Mouse (Mus musculus) intestine, embryonic 16.5 days (tissue): ENCODE results near the gene Trpm7. TPM values are rescaled to one million over a fixed set of nuclear protein-coding genes. Genes with fewer than 3 reads are reported as not detected.

Experiments
- ATAC-seq: fragments of 200-750 bp; cut with Nextera tagmentation; 2 replicates; pipeline ENCODE4 v1.8.0; 2017; ENCODE audit warnings: moderate TSS enrichment, moderate library complexity
- H3K27ac ChIP-seq: fragments of 300-500 bp; sonication (generic); 2 replicates; pipeline ENCODE4 v1.5.1; 2014; ENCODE audit warnings: mild to moderate bottlenecking, low read length
- H3K27me3 ChIP-seq: fragments of 300-500 bp; sonication (generic); replicated peaks from 2 replicates; pipeline ENCODE4 v1.6.1; 2014; ENCODE audit warnings: low read length, control low read depth, mixed read lengths; ENCODE audit not compliant: control insufficient read depth, insufficient read depth
- H3K36me3 ChIP-seq: fragments of 300-500 bp; sonication (generic); 2 replicates; pipeline ENCODE4 v1.6.1; 2014; ENCODE audit warnings: low read length, control low read depth; ENCODE audit not compliant: control insufficient read depth, insufficient read depth
- H3K4me1 ChIP-seq: fragments of 300-500 bp; sonication (generic); 2 replicates; pipeline ENCODE4 v1.6.1; 2014; ENCODE audit warnings: low read length, control low read depth, mixed read lengths; ENCODE audit not compliant: control insufficient read depth, insufficient read depth
- H3K4me2 ChIP-seq: fragments of 300-500 bp; sonication (generic); 2 replicates; pipeline ENCODE4 v1.6.1; 2014; ENCODE audit warnings: low read depth, low read length, control low read depth
- H3K4me3 ChIP-seq: fragments of 300-500 bp; sonication (generic); 2 replicates; pipeline ENCODE4 v1.5.1; 2014; ENCODE audit warnings: mild to moderate bottlenecking, low read length
- H3K9ac ChIP-seq: fragments of 300-500 bp; sonication (generic); 2 replicates; pipeline ENCODE4 v1.6.1; 2014; ENCODE audit warnings: low read depth, low read length
- H3K9me3 ChIP-seq: fragments of 300-500 bp; sonication (generic); 2 replicates; pipeline ENCODE4 v1.6.1; 2016; ENCODE audit warnings: low read length, control low read depth; ENCODE audit not compliant: control insufficient read depth
- WGBS: fragments of 180-500 bp; shearing (Covaris S2); extraction: QIAGEN DNeasy Blood & Tissue Kit; methylation state at CpG from one replicate; pipeline ENCODE4 v1.1.7; 2014; 5-methylcytosine and 5-hydroxymethylcytosine counted together
- microRNA-seq: library from miRNA; unstranded; fragments of <30 nt; microRNA quantifications from one replicate; pipeline ENCODE4, GENCODE M21; 2016
- polyA plus RNA-seq: library from polyadenylated mRNA; unstranded; fragments of >200 nt; fragmentation: Nextera tagmentation; extraction: Ambion mirVana; gene quantifications from 2 replicates; pipeline ENCODE4 v1.2.1, GENCODE M21; 2015

Trpm7 gene
- polyA plus RNA-seq, 1 experiment from 2014 or later, result 37.8 TPM

DNA sequence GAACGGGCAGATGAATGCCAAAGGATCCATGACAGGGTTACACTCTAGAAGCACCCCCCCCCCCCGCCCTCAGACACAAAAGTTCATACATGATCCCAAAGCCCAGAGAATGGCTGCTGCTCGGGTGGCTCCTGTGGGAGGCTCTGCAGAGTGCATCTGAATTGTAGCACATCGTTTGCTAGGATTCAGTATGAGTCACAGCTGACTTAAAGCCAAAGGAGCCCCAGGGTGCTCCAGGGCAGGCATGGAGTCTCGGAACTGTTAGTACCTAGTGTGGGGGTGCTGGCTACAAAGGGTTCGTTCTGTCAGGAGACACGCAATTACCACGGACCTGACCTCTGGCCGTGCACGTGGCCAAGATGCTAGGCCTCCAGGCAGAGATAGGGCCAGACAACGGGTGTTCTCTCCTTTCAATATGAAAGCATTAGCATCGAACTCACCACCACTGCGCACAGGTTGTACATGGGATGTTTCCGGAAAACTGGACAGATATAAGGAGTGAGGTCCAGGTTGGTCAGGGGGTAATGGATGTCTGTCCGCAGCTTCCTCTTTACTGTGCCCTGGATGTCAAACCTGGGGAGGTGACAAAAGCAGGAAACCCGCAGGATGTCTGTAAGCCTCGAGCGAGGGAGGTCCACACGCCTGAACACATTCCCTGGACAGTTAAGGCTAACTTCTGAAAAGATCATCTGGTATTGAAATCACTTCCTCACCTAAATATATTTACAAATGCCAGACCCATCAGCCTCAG is 106.4 kb downstream of the Trpm7 start:
- no peak for ATAC-seq
- no peaks in the 10 kb centered on the region for H3K36me3 ChIP-seq
- H3K27me3 ChIP-seq, result no peaks in the 10 kb centered on the region
- no peak overlapping the region for H3K4me2 ChIP-seq
- no peak overlapping the region for H3K4me3 ChIP-seq
- H3K27ac ChIP-seq, result no peak overlapping the region
- 71% methylated on average over 19 of the region's 19 CpGs for WGBS
- no peaks in the 10 kb centered on the region for H3K9me3 ChIP-seq
- no peak overlapping the region for H3K9ac ChIP-seq
- H3K4me1 ChIP-seq, result no peaks in the 10 kb centered on the region

DNA sequence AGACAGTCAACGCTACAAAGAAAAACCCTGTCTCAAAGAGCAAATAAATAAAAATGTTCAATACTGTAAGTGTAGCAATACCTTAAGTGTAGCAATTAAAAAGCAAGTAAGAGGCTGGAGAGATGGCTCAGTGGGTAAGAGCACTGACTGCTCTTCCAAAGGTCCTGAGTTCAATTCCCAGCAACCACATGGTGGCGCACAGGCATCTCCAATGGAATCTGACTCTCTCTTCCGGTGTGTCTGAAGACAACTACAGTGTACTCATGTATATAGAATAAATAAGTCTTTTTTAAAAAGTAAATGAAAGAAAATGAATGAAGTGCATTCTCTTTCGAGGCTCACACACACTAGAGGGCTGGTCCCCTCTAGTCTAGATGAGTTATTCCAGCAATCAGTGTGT is 107.8 kb downstream of the Trpm7 start:
- no peaks in the 10 kb centered on the region for H3K27me3 ChIP-seq
- no peak overlapping the region for H3K4me2 ChIP-seq
- WGBS, result 72% methylated on average over 4 of the region's 4 CpGs
- H3K4me3 ChIP-seq, result no peak overlapping the region
- H3K27ac ChIP-seq, result no peak overlapping the region
- H3K9ac ChIP-seq, result no peak overlapping the region
- ATAC-seq, result no peak
- no peaks in the 10 kb centered on the region for H3K4me1 ChIP-seq
- no peaks in the 10 kb centered on the region for H3K9me3 ChIP-seq
- no peaks in the 10 kb centered on the region for H3K36me3 ChIP-seq

DNA sequence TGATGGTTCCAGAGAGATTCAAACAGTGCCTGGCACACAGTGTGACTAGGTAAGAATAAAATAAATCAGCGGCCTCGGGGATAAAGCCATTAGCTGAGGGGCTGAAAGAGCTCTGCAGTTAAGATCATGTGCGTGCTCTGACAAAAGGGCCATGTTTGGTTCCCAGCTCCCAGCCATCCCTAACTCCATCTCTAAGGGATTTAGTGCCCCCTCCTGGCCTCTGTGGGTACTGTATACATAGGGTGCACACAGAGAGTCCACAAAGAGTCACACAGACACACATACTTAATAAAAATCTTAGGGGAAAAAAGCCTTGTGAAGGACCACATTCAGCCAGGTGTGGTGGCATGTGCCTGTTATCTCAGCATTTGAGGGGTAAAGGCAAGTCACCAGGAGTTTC is 108.4 kb downstream of the Trpm7 start:
- H3K9me3 ChIP-seq, result no peaks in the 10 kb centered on the region
- H3K4me1 ChIP-seq, result no peaks in the 10 kb centered on the region
- no peak overlapping the region for H3K4me2 ChIP-seq
- H3K36me3 ChIP-seq, result no peaks in the 10 kb centered on the region
- no peak overlapping the region for H3K9ac ChIP-seq
- no peak overlapping the region for H3K4me3 ChIP-seq
- no peaks in the 10 kb centered on the region for H3K27me3 ChIP-seq
- H3K27ac ChIP-seq, result no peak overlapping the region
- WGBS, result 95% methylated on average over 3 of the region's 3 CpGs
- ATAC-seq, result no peak

DNA sequence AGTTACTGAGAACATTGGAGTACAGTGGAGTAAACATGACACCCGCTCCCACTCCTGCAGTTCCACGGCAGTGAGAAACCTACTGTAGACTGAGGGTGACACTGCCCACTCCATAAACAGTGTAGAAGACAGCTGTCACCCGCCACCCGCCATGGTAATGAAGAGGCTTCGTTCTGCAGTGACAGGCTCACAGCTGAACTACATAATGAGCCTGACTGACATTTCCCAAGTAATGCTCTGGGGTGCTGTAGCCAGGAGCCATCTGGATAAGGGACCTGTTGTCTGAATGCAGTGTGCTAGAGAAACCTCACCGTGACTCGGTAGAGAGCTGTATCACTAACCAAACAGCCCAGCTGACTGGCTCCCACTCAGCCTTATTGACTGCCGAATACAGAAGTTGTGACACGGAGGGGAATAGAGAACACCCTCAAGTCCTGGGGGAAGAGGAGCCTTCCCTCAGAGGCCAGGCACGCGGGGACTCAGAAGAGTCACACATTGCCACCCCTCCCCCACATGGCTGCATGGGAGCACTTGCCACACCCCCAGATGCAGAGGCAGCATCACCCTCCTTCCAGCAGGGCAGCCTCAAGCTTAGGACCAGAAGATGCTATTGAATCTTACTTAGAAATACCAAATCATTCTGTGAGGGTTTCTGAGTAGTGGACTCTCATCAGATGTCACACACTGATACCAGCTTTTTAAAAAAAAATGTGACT is 110.0 kb downstream of the Trpm7 start:
- Histone ChIP-seq H3K27ac (no peak overlapping the region), H3K4me2 (no peak overlapping the region), H3K9ac (no peak overlapping the region), H3K36me3 (peaks cover 2% of the 10 kb centered on the region; the same call in 1 of the 2 replicates), H3K9me3 (no peaks in the 10 kb centered on the region), H3K27me3 (no peaks in the 10 kb centered on the region), H3K4me1 (no peaks in the 10 kb centered on the region), H3K4me3 (no peak overlapping the region)
- 43% methylated on average over 11 of the region's 11 CpGs for WGBS
- ATAC-seq, result no peak

DNA sequence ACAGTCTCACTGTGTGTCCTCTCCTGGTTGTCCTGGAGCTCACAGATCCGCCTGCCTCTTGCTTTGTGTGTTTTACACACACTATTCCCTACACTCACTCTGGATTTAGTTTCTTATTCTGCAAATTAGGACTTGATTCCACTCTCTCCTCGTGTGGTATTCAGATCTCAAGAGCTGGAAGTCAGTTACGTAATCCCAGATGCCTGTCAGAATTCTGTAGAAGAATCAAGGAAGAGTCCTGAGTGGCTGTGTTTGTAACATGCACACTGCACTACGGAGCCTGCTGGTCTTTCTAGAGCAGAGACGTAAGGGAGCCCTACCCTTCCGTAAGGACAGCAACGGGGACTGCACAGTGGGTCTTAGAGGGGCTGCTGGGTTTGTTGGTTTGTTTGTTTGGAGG is 116.7 kb downstream of the Trpm7 start:
- Histone ChIP-seq H3K36me3 (peaks cover 14% of the 10 kb centered on the region), H3K4me3 (no peak overlapping the region), H3K27me3 (no peaks in the 10 kb centered on the region), H3K9ac (no peak overlapping the region), H3K4me2 (no peak overlapping the region), H3K9me3 (no peaks in the 10 kb centered on the region), H3K27ac (no peak overlapping the region), H3K4me1 (no peaks in the 10 kb centered on the region)
- no peak for ATAC-seq
- WGBS, result 90% methylated on average over 7 of the region's 7 CpGs

DNA sequence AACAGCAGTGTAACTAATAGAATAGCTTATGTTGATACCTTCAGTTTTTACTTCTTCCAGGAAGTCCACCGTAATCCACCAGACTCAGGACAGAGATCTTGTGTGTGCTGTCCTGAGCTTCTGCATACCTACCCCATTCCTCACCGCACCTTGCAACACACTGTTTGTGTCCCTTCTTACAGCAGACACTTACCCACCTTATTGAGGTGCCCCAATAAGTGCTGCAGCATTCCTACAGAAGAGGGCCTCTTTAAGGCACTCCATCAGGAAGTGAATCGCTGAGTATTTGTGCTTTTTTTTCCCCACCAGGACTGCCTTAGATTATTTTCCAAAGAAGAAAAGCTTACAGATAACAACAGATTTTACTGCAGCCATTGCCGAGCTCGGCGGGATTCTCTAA is 120.4 kb downstream of the Trpm7 start:
- WGBS, result 96% methylated on average over 6 of the region's 6 CpGs
- no peaks in the 10 kb centered on the region for H3K27me3 ChIP-seq
- H3K36me3 ChIP-seq, result peaks cover 18% of the 10 kb centered on the region
- H3K27ac ChIP-seq, result no peak overlapping the region
- no peak overlapping the region for H3K4me2 ChIP-seq
- H3K9me3 ChIP-seq, result no peaks in the 10 kb centered on the region
- H3K4me3 ChIP-seq, result no peak overlapping the region
- H3K4me1 ChIP-seq, result no peaks in the 10 kb centered on the region
- no peak overlapping the region for H3K9ac ChIP-seq
- no peak for ATAC-seq

DNA sequence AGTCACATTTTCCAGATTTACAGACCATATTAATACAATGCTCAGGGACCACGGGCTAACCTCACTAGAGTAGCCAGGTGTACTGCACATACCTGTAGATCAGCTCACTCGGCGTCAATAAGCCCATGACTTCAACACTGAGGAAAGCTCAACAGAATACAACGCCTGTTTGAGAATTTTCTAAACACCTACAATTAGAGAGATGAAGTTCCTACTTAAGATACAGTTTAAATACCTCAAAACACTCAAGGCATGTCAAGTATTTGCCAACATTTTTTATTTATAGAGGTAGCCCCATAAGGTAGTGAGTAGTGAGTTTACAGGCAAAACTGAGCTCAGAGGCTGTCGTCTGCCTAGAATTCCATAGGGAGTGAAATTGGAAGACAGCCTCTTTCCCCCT is 132.6 kb downstream of the Trpm7 start:
- H3K36me3 ChIP-seq, result peaks cover 5% of the 10 kb centered on the region
- no peak overlapping the region for H3K9ac ChIP-seq
- H3K4me3 ChIP-seq, result no peak overlapping the region
- no peak overlapping the region for H3K27ac ChIP-seq
- no peak overlapping the region for H3K4me2 ChIP-seq
- no peaks in the 10 kb centered on the region for H3K4me1 ChIP-seq
- H3K9me3 ChIP-seq, result no peaks in the 10 kb centered on the region
- WGBS, result 88% methylated on average over 5 of the region's 5 CpGs
- H3K27me3 ChIP-seq, result no peaks in the 10 kb centered on the region
- no peak for ATAC-seq

Small RNA genes within 50 kb of the gene (microRNA-seq; reads per million reads assigned to microRNA genes)
- gene Mir3473g, result not detected

Other genes with a start within 250 kb of the Trpm7 start
- gene Gabpb1, start 199.9 kb downstream of the Trpm7 start, polyA plus RNA-seq, result 31.5 and 33.1 TPM in 2 replicates
- 33.2 and 33.6 TPM in 2 replicates for gene Usp8, start 168.9 kb downstream of the Trpm7 start, polyA plus RNA-seq
- gene Usp50, start 92.8 kb downstream of the Trpm7 start, polyA plus RNA-seq, result 1.4 and 1.5 TPM in 2 replicates
- 57.8 and 64.3 TPM in 2 replicates for gene Sppl2a, start 57.0 kb upstream of the Trpm7 start, polyA plus RNA-seq
- 6.9 and 7.6 TPM in 2 replicates for gene Ap4e1, start 132.5 kb upstream of the Trpm7 start, polyA plus RNA-seq
- gene Blvra, start 194.4 kb upstream of the Trpm7 start, polyA plus RNA-seq, result 63.9 TPM in 2 replicates